Mouse (Mus musculus): Measurements from ENCODE around the gene Limd1. TPM values are rescaled to one million over a fixed set of nuclear protein-coding genes. Genes with fewer than 3 reads are reported as not detected.

The Limd1 gene
- total and polyA plus RNA-seq, 3 experiments = 32.6 to 37.5 TPM; not detected in 1

DNA sequence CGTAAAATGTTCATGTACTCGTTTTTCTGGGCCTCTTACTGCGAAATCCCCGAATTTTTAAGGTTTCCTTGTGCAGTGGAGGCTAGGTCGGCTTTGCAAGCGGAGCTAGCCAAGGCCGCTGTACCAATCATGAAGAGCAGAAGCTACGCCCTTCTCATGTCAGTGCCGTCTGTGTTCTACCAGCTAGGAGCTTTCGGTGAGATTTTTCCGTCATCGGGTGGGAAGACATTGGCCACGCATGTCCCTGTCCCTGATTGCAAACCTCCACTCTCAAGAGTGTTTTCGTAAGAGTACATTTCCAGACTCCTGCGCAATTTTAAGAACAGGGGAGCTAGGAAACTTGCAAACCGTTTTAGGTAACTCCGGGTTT is 50.4 kb downstream of the Limd1 start:
- peak overlapping the region; percentile 59 to 78 for H3K4me3 ChIP-seq (ENCODE audit: control insufficient read depth in 1 of 2, insufficient read depth in 1 of 2, low read depth in 2 of 2, low read length in 2 of 2)
- peak overlapping the region; percentile 78 for H3K27ac ChIP-seq (ENCODE audit: control insufficient read depth, low read depth, low read length)
- H3K4me1 ChIP-seq (ENCODE audit: control insufficient read depth in 1 of 2, insufficient read depth in 2 of 2, low read length in 2 of 2) = peaks cover 9 to 18% of the 10 kb centered on the region in 2 experiments; a peak in 3 of 4 replicates
- H3K9ac ChIP-seq (ENCODE audit: control insufficient read depth, low read depth, low read length, poor library complexity, severe bottlenecking) = peak overlapping the region; percentile 67
- no peaks in the 10 kb centered on the region for H3K27me3 ChIP-seq (ENCODE audit: control insufficient read depth in 1 of 2, insufficient read depth in 2 of 2, low read length in 2 of 2)
- peaks cover 23% of the 10 kb centered on the region for H3K79me2 ChIP-seq (ENCODE audit: control insufficient read depth, insufficient read depth, low read length, poor library complexity)
- no peak for TF ChIP-seq CTCF (IDR thresholded peaks at IDR 0.05 in 2 of 3, conservative IDR thresholded peaks at IDR 0.05 in 1 of 3; ENCODE audit: control insufficient read depth in 1 of 3, insufficient read depth in 1 of 3, low read depth in 2 of 3, low read length in 3 of 3, poor library complexity in 1 of 3, severe bottlenecking in 1 of 3)
- no peak for TF ChIP-seq TCF12 (IDR thresholded peaks at IDR 0.05; ENCODE audit: low read depth, low read length)
- TF ChIP-seq ZNF384 (IDR thresholded peaks at IDR 0.05; ENCODE audit: low read depth, low read length) = no peak
- TF ChIP-seq MYB (IDR thresholded peaks at IDR 0.05; ENCODE audit: low read depth, low read length) = no peak
- no peak for TF ChIP-seq SMC3 (IDR thresholded peaks at IDR 0.05; ENCODE audit: low read depth, low read length)
- TF ChIP-seq ZC3H11A (IDR thresholded peaks at IDR 0.05; ENCODE audit: low read depth, low read length) = no peak
- no peak for TF ChIP-seq CHD2 (IDR thresholded peaks at IDR 0.05; ENCODE audit: low read length)
- TF ChIP-seq MEF2A (IDR thresholded peaks at IDR 0.05; ENCODE audit: extremely low read depth, insufficient replicate concordance, low read depth, low read length, poor library complexity, severe bottlenecking) = no peak
- no peak for TF ChIP-seq MAZ (IDR thresholded peaks at IDR 0.05; ENCODE audit: low read depth, low read length)
- TF ChIP-seq USF1 (IDR thresholded peaks at IDR 0.05; ENCODE audit: low read depth, low read length) = no peak
- TF ChIP-seq NRF1 (IDR thresholded peaks at IDR 0.05; ENCODE audit: insufficient read depth, low read depth, low read length, poor library complexity, severe bottlenecking) = no peak
- TF ChIP-seq UBTF (IDR thresholded peaks at IDR 0.05; ENCODE audit: borderline replicate concordance, insufficient read depth, low read depth, low read length) = no peak
- no peak for TF ChIP-seq NELFE (IDR thresholded peaks at IDR 0.05; ENCODE audit: low read depth, low read length)
- TF ChIP-seq MAFK (IDR thresholded peaks at IDR 0.05; ENCODE audit: borderline replicate concordance, low read depth, low read length) = no peak
- TF ChIP-seq POLR2AphosphoS2 (IDR thresholded peaks at IDR 0.05; ENCODE audit: low read length) = no peak
- TF ChIP-seq TBP (IDR thresholded peaks at IDR 0.05; ENCODE audit: low read depth, low read length) = no peak
- TF ChIP-seq SIN3A (IDR thresholded peaks at IDR 0.05; ENCODE audit: low read length) = no peak; the same call in 1 of the 2 replicates
- no peak for TF ChIP-seq MAX (IDR thresholded peaks at IDR 0.05; ENCODE audit: low read length)
- no peak for TF ChIP-seq EP300 (IDR thresholded peaks at IDR 0.05; ENCODE audit: low read depth in 1 of 2, low read length in 2 of 2)
- no peak for TF ChIP-seq KAT2A (conservative IDR thresholded peaks at IDR 0.05; ENCODE audit: low read depth, low read length)
- H3K9me3 ChIP-seq (replicated peaks; ENCODE audit: insufficient read depth, low read length) = no peaks in the 10 kb centered on the region
- DNase-seq (ENCODE audit: low read depth, low spot score) = peak; percentile 82
- peaks cover 0 to 27% of the 10 kb centered on the region in 2 experiments; a peak in 2 of 4 replicates for H3K36me3 ChIP-seq (ENCODE audit: control insufficient read depth in 1 of 2, insufficient read depth in 2 of 2, low read length in 2 of 2)
